Mouse (Mus musculus): ENCODE results near the gene Mgat4a. TPM values are rescaled to one million over a fixed set of nuclear protein-coding genes. Genes with fewer than 3 reads are reported as not detected.

Mgat4a gene
- polyA plus RNA-seq, 1 experiment from 2014 or later: 7.0 TPM

DNA sequence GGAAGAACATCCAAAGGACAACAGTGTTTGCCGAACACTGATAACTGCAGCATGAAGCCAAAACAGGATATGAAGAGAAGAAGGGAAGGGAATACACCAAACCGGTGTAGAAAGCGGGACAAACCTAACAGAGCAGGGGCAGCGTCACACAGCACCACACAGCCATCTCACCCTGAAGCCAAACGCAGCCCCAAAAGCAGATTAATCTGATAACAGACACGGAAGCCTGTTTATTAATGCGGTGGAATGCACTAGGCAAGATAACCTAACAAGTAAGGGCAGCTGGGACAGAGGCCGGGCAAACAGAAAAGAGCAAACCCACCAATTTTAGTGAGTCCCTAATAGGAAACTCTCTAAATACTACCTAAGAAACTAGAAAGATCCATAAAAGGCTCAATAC is 61.1 kb downstream of the Mgat4a start:
- Histone ChIP-seq H3K27me3 (replicated peaks; ENCODE audit: control insufficient read depth, insufficient read depth, low read length) (no peaks in the 10 kb centered on the region), H3K9me3 (replicated peaks; ENCODE audit: control insufficient read depth, low read length) (no peaks in the 10 kb centered on the region), H3K4me2 (ENCODE audit: low read length) (no peak overlapping the region), H3K36me3 (ENCODE audit: control insufficient read depth, insufficient read depth, low read length) (no peaks in the 10 kb centered on the region), H3K9ac (ENCODE audit: low read length) (no peak overlapping the region), H3K4me1 (ENCODE audit: control insufficient read depth, insufficient read depth, low read length) (no peaks in the 10 kb centered on the region), H3K4me3 (ENCODE audit: low read depth, low read length) (no peak overlapping the region), H3K27ac (ENCODE audit: low read depth, low read length) (no peak overlapping the region)
- WGBS: 87% methylated on average over 8 of the region's 8 CpGs
- ATAC-seq (no peak), DNase-seq (ENCODE audit: low spot score) (no peak)

DNA sequence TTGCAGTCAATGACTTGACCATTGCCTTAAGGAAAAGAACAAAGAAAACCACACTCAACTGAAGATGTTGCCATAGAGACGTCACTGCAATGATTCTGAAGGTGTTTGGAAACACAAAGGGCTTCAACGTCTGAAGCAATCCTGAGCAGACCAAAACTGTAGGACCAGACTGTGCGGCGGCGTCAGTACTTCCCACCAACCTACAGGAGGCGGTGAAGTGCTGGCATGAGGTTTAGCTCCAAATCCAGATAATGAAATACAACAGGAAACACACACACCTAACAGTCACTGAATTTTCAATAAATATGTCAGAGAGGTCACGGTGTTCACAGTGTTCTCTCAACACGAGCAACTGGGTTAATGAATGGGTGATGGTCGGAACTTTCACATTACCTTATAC is 61.7 kb downstream of the Mgat4a start:
- DNase-seq (ENCODE audit: low spot score) (peak; percentile 8), ATAC-seq (no peak)
- H3K4me1 ChIP-seq (ENCODE audit: control insufficient read depth, insufficient read depth, low read length): no peaks in the 10 kb centered on the region
- no peak overlapping the region for H3K4me3 ChIP-seq (ENCODE audit: low read depth, low read length)
- H3K27me3 ChIP-seq (replicated peaks; ENCODE audit: control insufficient read depth, insufficient read depth, low read length): no peaks in the 10 kb centered on the region
- WGBS: 75% methylated on average over 9 of the region's 9 CpGs
- no peak overlapping the region for H3K4me2 ChIP-seq (ENCODE audit: low read length)
- no peaks in the 10 kb centered on the region for H3K9me3 ChIP-seq (replicated peaks; ENCODE audit: control insufficient read depth, low read length)
- no peaks in the 10 kb centered on the region for H3K36me3 ChIP-seq (ENCODE audit: control insufficient read depth, insufficient read depth, low read length)
- H3K9ac ChIP-seq (ENCODE audit: low read length): no peak overlapping the region
- no peak overlapping the region for H3K27ac ChIP-seq (ENCODE audit: low read depth, low read length)

DNA sequence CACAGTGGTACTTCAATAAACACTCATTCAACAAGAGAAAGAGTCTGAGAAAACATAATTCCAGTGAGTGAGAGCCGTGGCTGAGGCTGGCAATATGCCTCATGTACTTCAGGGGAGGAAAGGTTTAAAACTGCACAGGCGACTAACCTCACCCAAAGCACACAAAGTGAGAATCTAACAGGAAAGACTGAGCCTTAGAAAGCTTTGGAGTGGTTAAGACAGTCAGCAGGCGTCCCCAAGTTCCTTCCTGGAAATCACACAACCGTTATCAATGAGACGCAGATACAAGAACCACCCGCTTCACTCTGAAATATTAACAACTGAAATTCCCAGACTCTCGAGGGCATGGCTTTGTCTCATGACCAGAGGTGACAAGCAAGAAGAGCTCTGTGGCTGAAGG is 62.4 kb downstream of the Mgat4a start:
- no peaks in the 10 kb centered on the region for H3K9me3 ChIP-seq (replicated peaks; ENCODE audit: control insufficient read depth, low read length)
- no peak for DNase-seq (ENCODE audit: low spot score)
- no peaks in the 10 kb centered on the region for H3K36me3 ChIP-seq (ENCODE audit: control insufficient read depth, insufficient read depth, low read length)
- WGBS: 82% methylated on average over 7 of the region's 7 CpGs
- no peaks in the 10 kb centered on the region for H3K4me1 ChIP-seq (ENCODE audit: control insufficient read depth, insufficient read depth, low read length)
- H3K4me3 ChIP-seq (ENCODE audit: low read depth, low read length): no peak overlapping the region
- H3K27ac ChIP-seq (ENCODE audit: low read depth, low read length): no peak overlapping the region
- H3K9ac ChIP-seq (ENCODE audit: low read length): no peak overlapping the region
- H3K27me3 ChIP-seq (replicated peaks; ENCODE audit: control insufficient read depth, insufficient read depth, low read length): no peaks in the 10 kb centered on the region
- ATAC-seq: no peak
- H3K4me2 ChIP-seq (ENCODE audit: low read length): no peak overlapping the region

DNA sequence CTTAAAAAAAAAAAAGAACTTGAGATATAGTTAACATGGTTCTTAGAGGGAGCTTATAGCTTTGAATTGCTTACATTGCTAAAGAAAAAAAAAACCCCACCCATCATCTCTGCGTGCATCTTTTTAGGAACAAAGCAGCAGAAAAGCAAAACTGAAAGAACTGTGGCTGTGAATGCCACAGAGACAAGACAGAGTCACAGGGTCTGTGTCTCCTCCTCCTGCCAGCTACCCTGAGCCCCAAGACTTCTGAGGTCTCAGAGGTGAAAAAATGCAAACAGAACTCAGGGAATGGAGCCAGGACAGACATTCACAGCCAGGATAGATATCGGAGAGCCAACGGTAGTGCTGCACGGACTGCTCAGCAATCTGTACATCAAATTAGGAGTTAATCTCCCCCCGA is 62.9 kb downstream of the Mgat4a start:
- no peak for DNase-seq (ENCODE audit: low spot score)

DNA sequence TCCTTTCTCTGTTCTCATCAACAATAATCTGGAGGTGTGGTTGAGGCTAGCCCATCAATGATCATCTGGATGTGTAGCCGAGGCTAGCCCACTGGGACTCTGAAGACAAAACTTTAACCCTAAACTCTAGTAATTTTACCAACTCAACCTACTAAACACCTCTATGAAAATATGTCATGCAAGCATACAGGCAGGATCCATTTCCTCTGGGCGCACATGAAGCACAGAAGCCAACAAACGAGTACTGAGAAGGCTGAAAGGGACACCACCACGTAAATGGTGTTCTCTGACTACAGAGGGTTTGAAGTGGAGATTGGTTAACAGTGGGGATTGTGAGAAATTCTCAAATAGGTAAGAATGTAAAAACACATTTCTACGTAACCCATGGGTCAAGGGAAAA is 63.6 kb downstream of the Mgat4a start:
- H3K4me3 ChIP-seq (ENCODE audit: low read depth, low read length): no peak overlapping the region
- H3K27me3 ChIP-seq (replicated peaks; ENCODE audit: control insufficient read depth, insufficient read depth, low read length): no peaks in the 10 kb centered on the region
- no peak overlapping the region for H3K27ac ChIP-seq (ENCODE audit: low read depth, low read length)
- no peaks in the 10 kb centered on the region for H3K9me3 ChIP-seq (replicated peaks; ENCODE audit: control insufficient read depth, low read length)
- H3K9ac ChIP-seq (ENCODE audit: low read length): no peak overlapping the region
- no peak for DNase-seq (ENCODE audit: low spot score)
- no peak overlapping the region for H3K4me2 ChIP-seq (ENCODE audit: low read length)
- H3K36me3 ChIP-seq (ENCODE audit: control insufficient read depth, insufficient read depth, low read length): no peaks in the 10 kb centered on the region
- 93% methylated on average over 5 of the region's 5 CpGs for WGBS
- ATAC-seq: no peak
- H3K4me1 ChIP-seq (ENCODE audit: control insufficient read depth, insufficient read depth, low read length): no peaks in the 10 kb centered on the region

More for the DNA sequence above, 62.9 kb downstream of the Mgat4a start:
- Histone ChIP-seq H3K4me2 (ENCODE audit: low read length) (no peak overlapping the region), H3K4me3 (ENCODE audit: low read depth, low read length) (no peak overlapping the region), H3K4me1 (ENCODE audit: control insufficient read depth, insufficient read depth, low read length) (no peaks in the 10 kb centered on the region), H3K9me3 (replicated peaks; ENCODE audit: control insufficient read depth, low read length) (no peaks in the 10 kb centered on the region), H3K27ac (ENCODE audit: low read depth, low read length) (no peak overlapping the region), H3K36me3 (ENCODE audit: control insufficient read depth, insufficient read depth, low read length) (no peaks in the 10 kb centered on the region), H3K27me3 (replicated peaks; ENCODE audit: control insufficient read depth, insufficient read depth, low read length) (no peaks in the 10 kb centered on the region), H3K9ac (ENCODE audit: low read length) (no peak overlapping the region)
- no peak for ATAC-seq
- 71% methylated on average over 5 of the region's 5 CpGs for whole genome bisulfite sequencing

DNA sequence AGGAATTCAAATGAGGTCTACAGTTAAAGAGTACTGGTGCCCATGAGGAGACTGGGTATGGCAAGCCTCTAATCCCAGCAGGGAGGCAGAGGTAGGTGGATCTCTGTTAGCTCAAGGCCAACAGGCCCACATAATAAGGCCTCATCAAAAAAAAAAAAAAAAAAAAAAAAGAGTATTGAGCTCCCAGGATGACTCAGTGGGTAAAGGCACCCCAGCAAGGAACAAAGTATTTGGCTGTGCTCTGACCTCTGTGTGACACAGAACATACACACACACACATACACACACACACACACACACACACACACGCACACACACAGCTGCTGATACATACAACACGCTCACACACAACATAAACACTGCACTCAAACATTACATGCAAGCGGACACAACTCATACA is 65.5 kb downstream of the Mgat4a start:
- ATAC-seq: no peak
- Histone ChIP-seq H3K36me3 (ENCODE audit: control insufficient read depth, insufficient read depth, low read length) (no peaks in the 10 kb centered on the region), H3K4me1 (ENCODE audit: control insufficient read depth, insufficient read depth, low read length) (no peaks in the 10 kb centered on the region), H3K27me3 (replicated peaks; ENCODE audit: control insufficient read depth, insufficient read depth, low read length) (no peaks in the 10 kb centered on the region), H3K4me3 (ENCODE audit: low read depth, low read length) (no peak overlapping the region), H3K27ac (ENCODE audit: low read depth, low read length) (no peak overlapping the region), H3K9me3 (replicated peaks; ENCODE audit: control insufficient read depth, low read length) (no peaks in the 10 kb centered on the region), H3K9ac (ENCODE audit: low read length) (no peak overlapping the region), H3K4me2 (ENCODE audit: low read length) (no peak overlapping the region)
- WGBS: 96% methylated on average over 3 of the region's 3 CpGs
- DNase-seq (ENCODE audit: low spot score): no peak

DNA sequence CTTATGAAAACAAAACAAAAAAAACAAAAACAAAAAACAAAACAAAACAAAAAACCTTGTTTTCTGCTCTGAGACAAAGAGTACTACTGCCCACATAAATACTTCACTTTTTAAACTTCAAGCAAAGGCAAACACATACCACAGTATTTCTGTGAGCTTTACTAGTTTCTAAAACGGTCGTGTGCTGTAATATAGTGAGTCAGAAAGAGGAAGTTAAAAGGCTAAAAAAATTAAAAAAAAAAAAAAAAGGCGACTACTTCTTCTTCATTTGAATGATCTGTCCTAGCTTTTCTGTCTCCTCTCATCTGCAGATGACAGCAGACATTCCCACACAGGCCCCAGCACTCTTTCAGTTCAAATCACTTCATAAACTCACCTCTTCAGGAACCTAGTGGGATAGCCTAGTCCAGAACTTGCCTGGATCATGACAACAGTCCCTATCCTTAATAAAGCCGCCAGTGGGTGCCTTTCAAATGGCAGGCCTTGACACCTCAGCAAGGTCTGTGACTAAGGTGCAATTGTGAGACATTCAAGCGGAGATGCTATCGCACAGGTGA is 66.1 kb downstream of the Mgat4a start:
- H3K27ac ChIP-seq (ENCODE audit: low read depth, low read length): no peak overlapping the region
- DNase-seq (ENCODE audit: low spot score) (no peak), ATAC-seq (no peak)
- H3K4me2 ChIP-seq (ENCODE audit: low read length): no peak overlapping the region
- no peaks in the 10 kb centered on the region for H3K4me1 ChIP-seq (ENCODE audit: control insufficient read depth, insufficient read depth, low read length)
- H3K9ac ChIP-seq (ENCODE audit: low read length): no peak overlapping the region
- H3K9me3 ChIP-seq (replicated peaks; ENCODE audit: control insufficient read depth, low read length): no peaks in the 10 kb centered on the region
- no peak overlapping the region for H3K4me3 ChIP-seq (ENCODE audit: low read depth, low read length)
- H3K27me3 ChIP-seq (replicated peaks; ENCODE audit: control insufficient read depth, insufficient read depth, low read length): no peaks in the 10 kb centered on the region
- 89% methylated on average over 6 of the region's 6 CpGs for WGBS
- H3K36me3 ChIP-seq (ENCODE audit: control insufficient read depth, insufficient read depth, low read length): no peaks in the 10 kb centered on the region

DNA sequence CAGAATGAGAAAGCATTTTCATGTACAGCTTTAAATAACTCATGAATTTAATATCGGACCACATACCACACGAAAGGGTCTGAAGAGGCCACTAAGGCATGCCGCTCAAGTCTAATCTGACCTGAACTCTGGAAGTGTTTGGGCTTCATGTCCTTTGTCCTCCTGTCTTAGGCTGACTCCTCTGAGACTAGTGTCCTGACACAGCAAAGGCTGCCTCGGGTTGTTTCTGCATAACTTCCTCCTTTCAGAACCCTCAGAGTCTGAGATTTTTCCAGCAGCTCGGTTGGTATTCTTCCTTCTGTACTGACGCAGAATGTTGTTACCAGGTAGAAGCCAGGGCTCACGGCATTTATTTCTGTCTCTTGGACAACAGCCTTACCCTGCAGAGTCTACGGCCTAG is 66.8 kb downstream of the Mgat4a start:
- no peaks in the 10 kb centered on the region for H3K27me3 ChIP-seq (replicated peaks; ENCODE audit: control insufficient read depth, insufficient read depth, low read length)
- no peak overlapping the region for H3K27ac ChIP-seq (ENCODE audit: low read depth, low read length)
- H3K9ac ChIP-seq (ENCODE audit: low read length): no peak overlapping the region
- no peak overlapping the region for H3K4me2 ChIP-seq (ENCODE audit: low read length)
- ATAC-seq: no peak
- no peaks in the 10 kb centered on the region for H3K36me3 ChIP-seq (ENCODE audit: control insufficient read depth, insufficient read depth, low read length)
- no peaks in the 10 kb centered on the region for H3K4me1 ChIP-seq (ENCODE audit: control insufficient read depth, insufficient read depth, low read length)
- H3K4me3 ChIP-seq (ENCODE audit: low read depth, low read length): no peak overlapping the region
- no peak for DNase-seq (ENCODE audit: low spot score)
- WGBS: 86% methylated on average over 8 of the region's 8 CpGs
- no peaks in the 10 kb centered on the region for H3K9me3 ChIP-seq (replicated peaks; ENCODE audit: control insufficient read depth, low read length)

DNA sequence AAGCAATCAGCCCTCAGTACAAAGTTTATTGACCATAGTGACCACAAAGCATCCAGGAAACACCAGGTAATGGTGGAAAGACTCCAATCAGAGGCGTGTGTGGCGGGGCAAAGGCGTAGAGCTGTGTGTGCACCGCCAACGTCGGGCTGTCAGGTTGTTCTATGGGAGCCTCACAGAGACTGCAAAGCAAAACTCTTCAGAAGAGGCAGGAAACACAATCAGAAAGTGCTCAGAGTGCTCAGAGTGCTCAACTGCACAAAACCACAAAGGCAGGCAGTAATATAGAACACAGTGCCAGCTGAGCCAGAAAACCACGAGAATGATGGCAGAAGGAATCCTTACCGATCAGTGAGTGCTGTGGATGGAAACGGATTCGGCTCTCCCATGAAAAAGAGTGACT is 67.6 kb downstream of the Mgat4a start:
- no peaks in the 10 kb centered on the region for H3K4me1 ChIP-seq (ENCODE audit: control insufficient read depth, insufficient read depth, low read length)
- H3K4me3 ChIP-seq (ENCODE audit: low read depth, low read length): no peak overlapping the region
- no peak overlapping the region for H3K4me2 ChIP-seq (ENCODE audit: low read length)
- H3K9ac ChIP-seq (ENCODE audit: low read length): no peak overlapping the region
- H3K27me3 ChIP-seq (replicated peaks; ENCODE audit: control insufficient read depth, insufficient read depth, low read length): no peaks in the 10 kb centered on the region
- H3K27ac ChIP-seq (ENCODE audit: low read depth, low read length): no peak overlapping the region
- ATAC-seq (no peak), DNase-seq (ENCODE audit: low spot score) (no peak)
- no peaks in the 10 kb centered on the region for H3K9me3 ChIP-seq (replicated peaks; ENCODE audit: control insufficient read depth, low read length)
- 88% methylated on average over 10 of the region's 10 CpGs for WGBS
- H3K36me3 ChIP-seq (ENCODE audit: control insufficient read depth, insufficient read depth, low read length): no peaks in the 10 kb centered on the region
